ENCODE assay signal across 9 mouse cellular contexts in the genomic region with DNA sequence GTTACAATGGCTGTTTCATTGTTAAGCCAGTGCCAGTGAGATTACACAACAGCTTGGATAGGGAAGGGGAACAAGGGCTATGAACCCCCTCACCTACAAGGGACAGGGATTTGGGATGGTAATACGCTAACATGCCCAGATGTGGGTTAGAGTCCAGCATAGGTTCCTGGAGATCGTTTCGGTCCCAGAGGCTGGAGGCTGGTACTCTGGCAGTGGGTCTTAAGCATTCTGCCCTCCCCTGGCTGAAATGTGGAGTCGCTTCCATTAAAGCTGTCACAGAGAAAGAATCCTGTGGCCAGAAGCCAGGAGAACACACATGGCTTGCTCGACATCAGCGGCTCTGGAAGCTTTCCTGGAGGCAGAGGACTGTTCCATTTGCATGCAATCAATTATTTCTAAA. TPM values are rescaled to one million over a fixed set of nuclear protein-coding genes. Genes with fewer than 3 reads are reported as not detected.
A peak's percentile ranks its signal among the peaks of the same experiment; 100 is the strongest.
DNase-seq lines count a peak whose midpoint lies in the region; ATAC-seq lines count a peak whose summit lies in the region.
"Had no signal": no experiment of that assay in that cellular context is flagged by ENCODE, and none has a peak within 500 bp of the region (broad histone marks: within the 10 kb centered on the region; RNA-seq: fewer than 3 reads in every experiment).

No protein-coding gene starts in this region.

- peaks cover 8% of the 10 kb centered on the region; the same call in 1 of the 2 replicates for H3K4me1 ChIP-seq in midbrain, embryonic 14.5 days (ENCODE audit: control insufficient read depth, insufficient read depth, low read length)
- H3K4me1 ChIP-seq in midbrain, embryonic 15.5 days = peaks cover 26% of the 10 kb centered on the region
- H3K4me1 ChIP-seq in heart, embryonic 10.5 days = peaks cover 19% of the 10 kb centered on the region
- peaks cover 19% of the 10 kb centered on the region for H3K4me1 ChIP-seq in stomach, embryonic 15.5 days

- peak; percentile 69 for DNase-seq in midbrain, embryonic 14.5 days
- DNase-seq in cerebellum, adult 18-20 months = peak; percentile 65 to 71
- no peak for DNase-seq in heart, embryonic 10.5 days (ENCODE audit: low spot score)
- peak; percentile 85 for DNase-seq in layer of hippocampus, adult 9-11 months
- DNase-seq in T-cell, adult 2 months (ENCODE audit: low spot score) = no peak

- no peak overlapping the region for H3K27ac ChIP-seq in midbrain, embryonic 14.5 days (replicated peaks; ENCODE audit: low read depth, low read length)
- H3K27ac ChIP-seq in midbrain, embryonic 15.5 days = no peak overlapping the region
- H3K27ac ChIP-seq in heart, embryonic 10.5 days = peak overlapping the region; percentile 16; the same call in 1 of the 2 replicates
- H3K27ac ChIP-seq in stomach, embryonic 15.5 days = 0 out of 2 replicates have a peak overlapping the region, but pooled peaks have one; percentile 5
- H3K27ac ChIP-seq: limb, embryonic 12.5 days had no signal

- no peaks in the 10 kb centered on the region for H3K9me3 ChIP-seq in midbrain, embryonic 14.5 days (ENCODE audit: control insufficient read depth, low read length)
- H3K9me3 ChIP-seq in midbrain, embryonic 15.5 days = no peaks in the 10 kb centered on the region
- H3K9me3 ChIP-seq in heart, embryonic 10.5 days = no peaks in the 10 kb centered on the region
- no peaks in the 10 kb centered on the region for H3K9me3 ChIP-seq in stomach, embryonic 15.5 days
- H3K9me3 ChIP-seq: limb, embryonic 12.5 days had no signal

- ATAC-seq in midbrain, embryonic 14.5 days (ENCODE audit: low FRiP score, low TSS enrichment) = no peak
- no peak for ATAC-seq in midbrain, embryonic 15.5 days (replicated peaks)
- no peak for ATAC-seq in stomach, embryonic 15.5 days (ENCODE audit: insufficient read depth, low FRiP score, low read depth)
- ATAC-seq in erythroid progenitor cell, adult 5-6 weeks (replicated peaks; ENCODE audit: low FRiP score, poor library complexity, severe bottlenecking) = no peak

- H3K4me3 ChIP-seq in midbrain, embryonic 14.5 days (replicated peaks; ENCODE audit: low read depth, low read length) = no peak overlapping the region
- H3K4me3 ChIP-seq in midbrain, embryonic 15.5 days = no peak overlapping the region
- H3K4me3 ChIP-seq in heart, embryonic 10.5 days = no peak overlapping the region
- no peak overlapping the region for H3K4me3 ChIP-seq in stomach, embryonic 15.5 days (replicated peaks)

- no peaks in the 10 kb centered on the region for H3K36me3 ChIP-seq in midbrain, embryonic 14.5 days (ENCODE audit: control insufficient read depth, insufficient read depth, low read length)
- H3K36me3 ChIP-seq in midbrain, embryonic 15.5 days (replicated peaks) = no peaks in the 10 kb centered on the region
- H3K36me3 ChIP-seq in heart, embryonic 10.5 days = no peaks in the 10 kb centered on the region
- H3K36me3 ChIP-seq in stomach, embryonic 15.5 days = no peaks in the 10 kb centered on the region
- H3K36me3 ChIP-seq: limb, embryonic 12.5 days had no signal

- H3K27me3 ChIP-seq in midbrain, embryonic 14.5 days (ENCODE audit: control insufficient read depth, insufficient read depth, low read length) = no peaks in the 10 kb centered on the region
- no peaks in the 10 kb centered on the region for H3K27me3 ChIP-seq in midbrain, embryonic 15.5 days (replicated peaks)
- H3K27me3 ChIP-seq in heart, embryonic 10.5 days (ENCODE audit: insufficient read depth, poor library complexity, severe bottlenecking) = no peaks in the 10 kb centered on the region
- no peaks in the 10 kb centered on the region for H3K27me3 ChIP-seq in stomach, embryonic 15.5 days (replicated peaks)
- H3K27me3 ChIP-seq: limb, embryonic 12.5 days had no signal

- no peak overlapping the region for H3K9ac ChIP-seq in midbrain, embryonic 14.5 days (replicated peaks; ENCODE audit: low read length)
- H3K9ac ChIP-seq in midbrain, embryonic 15.5 days = no peak overlapping the region
- H3K9ac ChIP-seq in stomach, embryonic 15.5 days = no peak overlapping the region
- H3K9ac ChIP-seq: limb, embryonic 12.5 days had no signal

- WGBS in midbrain, embryonic 14.5 days = 51% methylated on average over 6 of the region's 6 CpGs
- WGBS in midbrain, embryonic 15.5 days = 49% methylated on average over 6 of the region's 6 CpGs
- WGBS in heart, embryonic 10.5 days = 55% methylated on average over 6 of the region's 6 CpGs
- 36% methylated on average over 6 of the region's 6 CpGs for WGBS in stomach, embryonic 15.5 days

- H3K4me2 ChIP-seq in midbrain, embryonic 14.5 days (ENCODE audit: low read length) = peak overlapping the region; percentile 47; the same call in 1 of the 2 replicates
- H3K4me2 ChIP-seq in midbrain, embryonic 15.5 days = no peak overlapping the region
- no peak overlapping the region for H3K4me2 ChIP-seq in stomach, embryonic 15.5 days

RNA-seq across cellular contexts. Expression of a gene that starts 1.5 kb away (rescaled TPM):
- 23.4 and 27.3 TPM in 2 replicates for polyA plus RNA-seq in midbrain, embryonic 14.5 days (2014; fragmentation: Nextera tagmentation; extraction: Ambion mirVana)
- polyA plus RNA-seq in midbrain, embryonic 15.5 days (2015; fragmentation: Nextera tagmentation; extraction: Ambion mirVana) = 39.3 and 47.2 TPM in 2 replicates
- polyA plus RNA-seq in heart, embryonic 10.5 days (2016; fragmentation: Nextera tagmentation; extraction: Ambion mirVana) = 28.5 and 40.2 TPM in 2 replicates
- 27.4 and 28.5 TPM in 2 replicates for polyA plus RNA-seq in stomach, embryonic 15.5 days (2015; fragmentation: Nextera tagmentation; extraction: Ambion mirVana)
- 113 and 187 TPM in 2 replicates for total RNA-seq in erythroid progenitor cell, adult 5-6 weeks (2015; ENCODE audit: low replicate concordance)
- 141 and 357 TPM in 2 replicates for total RNA-seq in erythroid progenitor cell, adult 5-6 weeks (2017; ENCODE audit: low replicate concordance)

RNA-seq across cellular contexts. Expression of a gene that starts 37.9 kb away (rescaled TPM):
- polyA plus RNA-seq in midbrain, embryonic 14.5 days (2014; fragmentation: Nextera tagmentation; extraction: Ambion mirVana) = 0.26 and 0.30 TPM in 2 replicates
- polyA plus RNA-seq in midbrain, embryonic 15.5 days (2015; fragmentation: Nextera tagmentation; extraction: Ambion mirVana) = 0.36 and 0.52 TPM in 2 replicates
- polyA plus RNA-seq in heart, embryonic 10.5 days (2016; fragmentation: Nextera tagmentation; extraction: Ambion mirVana) = 0.31 and 0.50 TPM in 2 replicates
- polyA plus RNA-seq in stomach, embryonic 15.5 days (2015; fragmentation: Nextera tagmentation; extraction: Ambion mirVana) = 18.7 and 20.7 TPM in 2 replicates
- 1.1 TPM in 1 of 2 replicates, not detected in the other for total RNA-seq in erythroid progenitor cell, adult 5-6 weeks (2015; ENCODE audit: low replicate concordance)
- not detected in 2 replicates for total RNA-seq in erythroid progenitor cell, adult 5-6 weeks (2017; ENCODE audit: low replicate concordance)

Comparison
In these comparisons a context has a peak if more than half of its experiments do, and no peak if none do; other contexts are left out.
1. DNase-seq: peak in midbrain, embryonic 14.5 days (single experiment), cerebellum, adult 18-20 months (2 of 2) and layer of hippocampus, adult 9-11 months (single experiment); none in heart, embryonic 10.5 days (single experiment) and T-cell, adult 2 months (single experiment).
2. H3K27ac ChIP-seq: peak in heart, embryonic 10.5 days (single experiment) and stomach, embryonic 15.5 days (single experiment); none in midbrain, embryonic 14.5 days (single experiment) and midbrain, embryonic 15.5 days (single experiment).
3. RNA of a gene that starts 37.9 kb away (polyA plus RNA-seq): 18.7 to 20.7 TPM in stomach, embryonic 15.5 days; 0.36 to 0.52 TPM in midbrain, embryonic 15.5 days, 0.31 to 0.50 TPM in heart, embryonic 10.5 days and 0.26 to 0.30 TPM in midbrain, embryonic 14.5 days; every median in the first group is over 10 times any median in the second.